Mouse (Mus musculus): ENCODE data around the gene Sprr3. TPM values are rescaled to one million over a fixed set of nuclear protein-coding genes. Genes with fewer than 3 reads are reported as not detected.

The Sprr3 gene
- polyA plus RNA-seq, 1 experiment from 2014 or later, result 0.20 TPM

DNA sequence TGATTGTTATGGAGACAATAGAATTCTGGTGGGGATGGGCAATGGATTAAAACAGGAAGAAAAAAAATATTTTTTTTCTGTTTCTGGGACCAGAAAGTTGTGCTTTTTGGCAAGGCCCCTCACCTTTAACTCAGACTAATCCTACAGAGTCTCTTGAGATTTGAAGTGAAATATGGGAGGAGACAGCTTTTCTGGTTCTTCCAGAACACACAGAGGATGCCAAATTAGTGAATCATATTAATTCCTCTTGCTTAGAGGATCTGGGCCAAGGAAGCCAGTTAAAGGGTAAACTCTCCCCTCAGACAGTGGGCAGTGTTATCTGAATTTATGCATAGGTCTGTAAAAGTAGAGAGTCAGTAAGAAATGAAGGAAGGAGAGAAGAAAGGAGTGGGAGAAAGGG lies 8.9 kb upstream of the Sprr3 start:
- H3K4me1 ChIP-seq (ENCODE audit: control insufficient read depth, insufficient read depth, low read length), result no peaks in the 10 kb centered on the region
- H3K27ac ChIP-seq (ENCODE audit: low read length), result no peak overlapping the region
- H3K36me3 ChIP-seq (ENCODE audit: control insufficient read depth, insufficient read depth, low read length), result no peaks in the 10 kb centered on the region
- no peak overlapping the region for H3K4me3 ChIP-seq (ENCODE audit: low read depth, low read length)
- no peak overlapping the region for H3K9ac ChIP-seq (replicated peaks; ENCODE audit: low read depth, low read length)
- no peak overlapping the region for H3K4me2 ChIP-seq (replicated peaks; ENCODE audit: low read depth, low read length)
- no peaks in the 10 kb centered on the region for H3K9me3 ChIP-seq (ENCODE audit: control insufficient read depth, low read depth, low read length)
- no peaks in the 10 kb centered on the region for H3K27me3 ChIP-seq (ENCODE audit: control insufficient read depth, insufficient read depth, low read length)
- no peak for ATAC-seq (ENCODE audit: insufficient number of reproducible peaks, insufficient read depth, low FRiP score, low read depth)

DNA sequence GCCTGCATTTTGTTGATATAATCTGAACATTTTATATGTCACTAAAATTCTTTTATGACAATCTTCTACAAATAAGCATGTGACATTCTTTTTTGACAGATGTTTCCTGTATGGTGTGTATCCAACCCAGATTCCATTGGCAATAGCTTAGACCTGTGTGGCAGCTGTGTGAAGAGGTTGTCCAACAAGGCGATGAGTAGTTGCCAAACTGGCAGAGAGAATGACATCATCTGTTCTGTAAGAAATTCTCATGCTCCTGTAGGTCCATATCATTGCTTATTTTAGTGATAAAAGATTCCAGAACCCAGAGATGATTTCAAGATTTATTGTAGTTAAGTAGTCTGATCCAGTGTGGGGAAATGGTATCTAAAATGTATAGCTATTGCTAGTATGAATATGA lies 8.1 kb upstream of the Sprr3 start:
- Histone ChIP-seq H3K27me3 (ENCODE audit: control insufficient read depth, insufficient read depth, low read length) (no peaks in the 10 kb centered on the region), H3K27ac (ENCODE audit: low read length) (no peak overlapping the region), H3K36me3 (ENCODE audit: control insufficient read depth, insufficient read depth, low read length) (no peaks in the 10 kb centered on the region), H3K4me3 (ENCODE audit: low read depth, low read length) (no peak overlapping the region), H3K9me3 (ENCODE audit: control insufficient read depth, low read depth, low read length) (no peaks in the 10 kb centered on the region), H3K4me1 (ENCODE audit: control insufficient read depth, insufficient read depth, low read length) (no peaks in the 10 kb centered on the region), H3K9ac (replicated peaks; ENCODE audit: low read depth, low read length) (no peak overlapping the region), H3K4me2 (replicated peaks; ENCODE audit: low read depth, low read length) (no peak overlapping the region)
- 78% methylated on average over 1 of the region's 1 CpGs for WGBS
- ATAC-seq (ENCODE audit: insufficient number of reproducible peaks, insufficient read depth, low FRiP score, low read depth), result no peak

DNA sequence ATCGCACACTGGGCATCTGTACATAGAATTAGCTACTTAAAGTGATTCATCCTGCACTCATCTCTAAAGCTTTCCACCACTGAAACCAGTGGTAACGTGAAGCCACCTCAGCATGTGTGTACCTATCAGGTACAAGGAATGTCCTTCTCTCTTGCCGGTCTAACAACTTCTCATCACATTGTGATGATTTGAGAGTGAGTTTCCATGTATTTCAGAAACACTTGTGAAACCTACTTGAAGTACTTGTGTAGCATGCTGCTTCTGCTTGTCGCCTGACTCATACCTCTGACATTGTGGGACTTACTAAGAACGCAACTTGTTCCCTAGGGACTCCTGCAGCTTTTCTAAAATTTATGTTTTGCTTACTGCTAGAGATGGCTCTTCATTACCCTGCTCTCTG lies 3.4 kb downstream of the Sprr3 start:
- 85% methylated on average over 5 of the region's 5 CpGs for WGBS
- H3K27me3 ChIP-seq (ENCODE audit: control insufficient read depth, insufficient read depth, low read length), result no peaks in the 10 kb centered on the region
- H3K36me3 ChIP-seq (ENCODE audit: control insufficient read depth, insufficient read depth, low read length), result no peaks in the 10 kb centered on the region
- H3K27ac ChIP-seq (ENCODE audit: low read length), result no peak overlapping the region
- no peak for ATAC-seq (ENCODE audit: insufficient number of reproducible peaks, insufficient read depth, low FRiP score, low read depth)
- no peak overlapping the region for H3K4me3 ChIP-seq (ENCODE audit: low read depth, low read length)
- no peak overlapping the region for H3K9ac ChIP-seq (replicated peaks; ENCODE audit: low read depth, low read length)
- H3K9me3 ChIP-seq (ENCODE audit: control insufficient read depth, low read depth, low read length), result no peaks in the 10 kb centered on the region
- no peaks in the 10 kb centered on the region for H3K4me1 ChIP-seq (ENCODE audit: control insufficient read depth, insufficient read depth, low read length)
- H3K4me2 ChIP-seq (replicated peaks; ENCODE audit: low read depth, low read length), result no peak overlapping the region

DNA sequence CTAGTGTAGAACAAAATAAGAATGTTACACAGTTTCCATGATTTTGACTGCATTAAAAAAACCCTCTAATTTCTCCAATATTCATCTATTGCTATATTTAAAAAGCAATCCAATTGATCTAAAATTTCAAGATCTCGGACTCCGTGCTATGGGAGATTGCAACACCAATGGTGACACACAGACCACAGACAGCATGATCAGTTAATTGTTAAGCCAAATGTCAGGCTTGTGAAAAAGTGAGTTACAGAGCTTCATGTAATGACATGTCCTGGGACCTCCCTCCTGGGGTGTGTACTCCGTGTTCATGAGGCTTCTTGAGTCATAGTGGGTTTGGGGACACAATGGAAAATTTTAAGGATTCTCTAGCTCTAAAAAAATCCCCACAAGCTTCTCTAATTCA lies 18.3 kb downstream of the Sprr3 start:
- H3K27ac ChIP-seq (ENCODE audit: low read length), result no peak overlapping the region
- 78% methylated on average over 3 of the region's 3 CpGs for WGBS
- H3K4me1 ChIP-seq (ENCODE audit: control insufficient read depth, insufficient read depth, low read length), result no peaks in the 10 kb centered on the region
- H3K4me2 ChIP-seq (replicated peaks; ENCODE audit: low read depth, low read length), result no peak overlapping the region
- no peaks in the 10 kb centered on the region for H3K36me3 ChIP-seq (ENCODE audit: control insufficient read depth, insufficient read depth, low read length)
- no peaks in the 10 kb centered on the region for H3K9me3 ChIP-seq (ENCODE audit: control insufficient read depth, low read depth, low read length)
- no peak overlapping the region for H3K4me3 ChIP-seq (ENCODE audit: low read depth, low read length)
- no peaks in the 10 kb centered on the region for H3K27me3 ChIP-seq (ENCODE audit: control insufficient read depth, insufficient read depth, low read length)
- ATAC-seq (ENCODE audit: insufficient number of reproducible peaks, insufficient read depth, low FRiP score, low read depth), result no peak
- H3K9ac ChIP-seq (replicated peaks; ENCODE audit: low read depth, low read length), result no peak overlapping the region

DNA sequence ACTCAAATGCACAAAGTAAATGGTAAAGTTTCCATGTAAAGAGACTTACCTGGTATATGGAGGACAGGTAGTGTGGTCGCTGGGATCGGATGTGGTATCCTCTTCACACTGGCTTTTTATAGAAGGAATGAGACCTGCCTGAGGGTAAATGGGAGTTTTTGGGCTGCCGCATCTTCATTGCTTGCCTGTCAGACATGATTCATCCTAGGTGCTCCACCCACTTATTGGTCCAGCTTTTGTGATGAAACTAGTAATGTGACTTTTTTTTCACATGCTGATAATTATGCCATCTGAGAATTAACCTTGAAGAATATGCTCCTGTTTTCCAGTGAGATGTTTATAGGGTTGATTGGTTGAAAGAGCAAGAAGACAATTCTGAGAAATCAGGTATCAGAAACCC lies 19.8 kb downstream of the Sprr3 start, which contains the start of gene Sprr1b:
Sprr1b (minus strand) TSS at position 101 of the 400 bp plus-strand sequence.
- no peak within 1 kb of the TSS for H3K27ac ChIP-seq (ENCODE audit: low read length)
- no peaks in the 10 kb centered on the region for H3K9me3 ChIP-seq (ENCODE audit: control insufficient read depth, low read depth, low read length)
- 81% methylated on average over 3 of the region's 3 CpGs for WGBS
- H3K9ac ChIP-seq (replicated peaks; ENCODE audit: low read depth, low read length), result no peak within 1 kb of the TSS
- H3K4me2 ChIP-seq (replicated peaks; ENCODE audit: low read depth, low read length), result no peak within 1 kb of the TSS
- no peak within 1 kb of the TSS for H3K4me3 ChIP-seq (ENCODE audit: low read depth, low read length)
- H3K4me1 ChIP-seq (ENCODE audit: control insufficient read depth, insufficient read depth, low read length), result no peaks in the 10 kb centered on the region
- no peak for ATAC-seq (ENCODE audit: insufficient number of reproducible peaks, insufficient read depth, low FRiP score, low read depth)
- no peaks in the 10 kb centered on the region for H3K36me3 ChIP-seq (ENCODE audit: control insufficient read depth, insufficient read depth, low read length)
- no peaks in the 10 kb centered on the region for H3K27me3 ChIP-seq (ENCODE audit: control insufficient read depth, insufficient read depth, low read length)

DNA sequence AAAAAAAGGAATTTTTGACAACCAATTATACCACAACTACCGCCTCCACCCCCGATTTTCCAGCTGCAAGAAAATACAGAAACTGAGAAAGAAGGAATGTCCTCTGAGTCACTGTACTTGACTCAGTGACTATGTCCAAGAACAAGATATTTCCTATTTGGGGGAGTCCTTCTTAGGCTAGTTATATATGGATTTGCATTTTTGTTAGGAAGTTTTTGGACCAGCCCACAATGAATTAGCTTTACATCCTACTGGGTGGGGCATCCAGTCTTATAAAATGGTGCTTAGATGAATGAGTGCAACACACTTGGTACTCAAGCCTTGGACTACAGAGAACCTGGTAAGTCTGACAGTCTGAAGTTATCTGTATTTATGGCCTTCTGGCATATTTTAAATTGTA lies 26.2 kb downstream of the Sprr3 start, which contains the start of gene Sprr2k:
Sprr2k (plus strand) TSS at position 301 of the 400 bp plus-strand sequence.
- Histone ChIP-seq H3K4me2 (replicated peaks; ENCODE audit: low read depth, low read length) (no peak within 1 kb of the TSS), H3K4me3 (ENCODE audit: low read depth, low read length) (no peak within 1 kb of the TSS), H3K36me3 (ENCODE audit: control insufficient read depth, insufficient read depth, low read length) (no peaks in the 10 kb centered on the region), H3K9ac (replicated peaks; ENCODE audit: low read depth, low read length) (no peak within 1 kb of the TSS), H3K27me3 (ENCODE audit: control insufficient read depth, insufficient read depth, low read length) (no peaks in the 10 kb centered on the region), H3K27ac (ENCODE audit: low read length) (no peak within 1 kb of the TSS), H3K9me3 (ENCODE audit: control insufficient read depth, low read depth, low read length) (no peaks in the 10 kb centered on the region), H3K4me1 (ENCODE audit: control insufficient read depth, insufficient read depth, low read length) (no peaks in the 10 kb centered on the region)
- ATAC-seq (ENCODE audit: insufficient number of reproducible peaks, insufficient read depth, low FRiP score, low read depth), result no peak
- 87% methylated on average over 2 of the region's 2 CpGs for WGBS

DNA sequence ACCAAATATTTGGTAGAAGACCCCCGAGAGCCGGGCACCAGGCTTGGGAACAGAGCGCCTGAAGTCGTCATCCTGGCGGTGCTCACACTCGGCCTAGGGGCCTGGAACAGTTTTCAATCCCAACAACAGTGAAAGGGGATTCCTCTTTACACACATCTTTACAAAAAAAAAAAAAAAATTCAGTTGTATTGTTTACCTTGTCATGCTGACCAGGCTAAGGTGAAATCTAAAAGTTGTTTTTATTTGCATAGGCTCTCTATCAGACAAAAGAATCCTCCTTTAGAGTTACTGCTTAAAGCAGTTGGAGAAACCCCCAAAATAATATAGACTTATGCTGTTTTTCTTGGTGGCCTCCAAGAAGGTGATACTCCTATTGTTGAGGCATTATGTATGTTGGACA lies 29.2 kb downstream of the Sprr3 start, which contains the start of gene Gm9774:
Gm9774 (minus strand) TSS at position 101 of the 400 bp plus-strand sequence.
- no peak within 1 kb of the TSS for H3K27ac ChIP-seq (ENCODE audit: low read length)

DNA sequence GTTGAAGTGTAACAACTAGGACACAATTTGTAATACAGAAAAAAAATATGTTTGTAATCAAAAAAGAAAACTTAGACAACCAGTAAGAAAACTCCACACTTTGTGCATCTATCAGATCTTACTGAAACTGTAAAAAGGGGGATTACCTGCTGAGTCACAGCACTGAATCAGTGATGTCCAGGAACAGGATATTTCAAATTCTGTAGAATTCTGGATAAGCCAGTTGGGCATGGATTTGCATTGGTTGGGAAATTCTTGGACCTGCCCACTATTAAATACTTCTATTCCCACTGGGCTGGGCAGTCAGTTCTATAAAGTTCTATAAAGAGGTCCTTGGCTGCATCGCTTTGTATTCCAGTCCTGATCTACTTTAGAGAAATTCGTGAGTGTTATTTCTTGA lies 40.7 kb downstream of the Sprr3 start, which contains the start of gene Sprr2j-ps:
Sprr2j-ps (plus strand) TSS at position 301 of the 400 bp plus-strand sequence.
- H3K9ac ChIP-seq (replicated peaks; ENCODE audit: low read depth, low read length), result no peak within 1 kb of the TSS
- no peak for ATAC-seq (ENCODE audit: insufficient number of reproducible peaks, insufficient read depth, low FRiP score, low read depth)
- H3K27me3 ChIP-seq (ENCODE audit: control insufficient read depth, insufficient read depth, low read length), result no peaks in the 10 kb centered on the region
- no peaks in the 10 kb centered on the region for H3K36me3 ChIP-seq (ENCODE audit: control insufficient read depth, insufficient read depth, low read length)
- H3K4me3 ChIP-seq (ENCODE audit: low read depth, low read length), result no peak within 1 kb of the TSS
- no peaks in the 10 kb centered on the region for H3K9me3 ChIP-seq (ENCODE audit: control insufficient read depth, low read depth, low read length)
- no peak within 1 kb of the TSS for H3K4me2 ChIP-seq (replicated peaks; ENCODE audit: low read depth, low read length)
- WGBS, result 90% methylated on average over 2 of the region's 2 CpGs
- H3K4me1 ChIP-seq (ENCODE audit: control insufficient read depth, insufficient read depth, low read length), result no peaks in the 10 kb centered on the region
- H3K27ac ChIP-seq (ENCODE audit: low read length), result no peak within 1 kb of the TSS

More for the DNA sequence above, 29.2 kb downstream of the Sprr3 start, which contains the start of gene Gm9774:
- Histone ChIP-seq H3K4me2 (replicated peaks; ENCODE audit: low read depth, low read length) (no peak within 1 kb of the TSS), H3K9me3 (ENCODE audit: control insufficient read depth, low read depth, low read length) (no peaks in the 10 kb centered on the region), H3K36me3 (ENCODE audit: control insufficient read depth, insufficient read depth, low read length) (no peaks in the 10 kb centered on the region), H3K4me1 (ENCODE audit: control insufficient read depth, insufficient read depth, low read length) (no peaks in the 10 kb centered on the region), H3K4me3 (ENCODE audit: low read depth, low read length) (no peak within 1 kb of the TSS), H3K27me3 (ENCODE audit: control insufficient read depth, insufficient read depth, low read length) (no peaks in the 10 kb centered on the region), H3K9ac (replicated peaks; ENCODE audit: low read depth, low read length) (no peak within 1 kb of the TSS)
- 92% methylated on average over 6 of the region's 6 CpGs for WGBS
- ATAC-seq (ENCODE audit: insufficient number of reproducible peaks, insufficient read depth, low FRiP score, low read depth), result no peak

DNA sequence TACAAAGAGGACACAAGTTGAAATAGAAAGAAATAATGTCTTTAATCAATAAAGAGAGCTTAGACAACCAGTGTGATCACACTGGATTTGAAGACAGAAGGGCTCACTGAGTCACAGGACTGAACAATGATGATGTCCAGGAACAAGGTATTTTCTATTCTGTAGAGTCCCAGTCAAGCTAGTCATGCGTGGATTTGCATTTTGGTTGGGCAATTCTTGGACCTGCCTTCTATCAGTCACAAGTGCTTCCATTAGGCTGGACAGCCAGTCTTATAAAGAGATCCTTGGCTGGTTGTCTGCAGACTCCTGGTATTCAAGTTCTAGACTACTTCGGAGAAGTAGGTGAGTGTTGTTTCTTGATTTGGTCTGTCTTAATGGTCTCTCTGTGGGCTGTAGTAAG lies 50.8 kb downstream of the Sprr3 start, which contains the start of gene Sprr2i:
Sprr2i (plus strand) TSS at position 301 of the 400 bp plus-strand sequence.
- WGBS, result 84% methylated on average over 2 of the region's 2 CpGs
- Histone ChIP-seq H3K4me1 (ENCODE audit: control insufficient read depth, insufficient read depth, low read length) (no peaks in the 10 kb centered on the region), H3K9ac (replicated peaks; ENCODE audit: low read depth, low read length) (no peak within 1 kb of the TSS), H3K27ac (ENCODE audit: low read length) (no peak within 1 kb of the TSS), H3K9me3 (ENCODE audit: control insufficient read depth, low read depth, low read length) (no peaks in the 10 kb centered on the region), H3K27me3 (ENCODE audit: control insufficient read depth, insufficient read depth, low read length) (no peaks in the 10 kb centered on the region), H3K4me3 (ENCODE audit: low read depth, low read length) (no peak within 1 kb of the TSS), H3K4me2 (replicated peaks; ENCODE audit: low read depth, low read length) (no peak within 1 kb of the TSS), H3K36me3 (ENCODE audit: control insufficient read depth, insufficient read depth, low read length) (no peaks in the 10 kb centered on the region)
- no peak for ATAC-seq (ENCODE audit: insufficient number of reproducible peaks, insufficient read depth, low FRiP score, low read depth)
